Mouse (Mus musculus) cerebellum, adult 2 months (tissue): ENCODE data around the gene Hnrnpul1.

Experiments used
- CTCF ChIP-seq: fragments of 200-500 bp; IDR thresholded peaks from 2 replicates; pipeline ENCODE4 v1.5.1; 2011; ENCODE audit warnings: low read depth, mild to moderate bottlenecking, control low read depth, low read length, moderate library complexity, borderline replicate concordance; ENCODE audit not compliant: insufficient read depth
- POLR2A ChIP-seq: fragments of 200-500 bp; IDR thresholded peaks from 2 replicates; pipeline ENCODE4 v1.6.1; 2011; ENCODE audit warnings: low read length, control low read depth, borderline replicate concordance; ENCODE audit not compliant: insufficient read depth

DNA sequence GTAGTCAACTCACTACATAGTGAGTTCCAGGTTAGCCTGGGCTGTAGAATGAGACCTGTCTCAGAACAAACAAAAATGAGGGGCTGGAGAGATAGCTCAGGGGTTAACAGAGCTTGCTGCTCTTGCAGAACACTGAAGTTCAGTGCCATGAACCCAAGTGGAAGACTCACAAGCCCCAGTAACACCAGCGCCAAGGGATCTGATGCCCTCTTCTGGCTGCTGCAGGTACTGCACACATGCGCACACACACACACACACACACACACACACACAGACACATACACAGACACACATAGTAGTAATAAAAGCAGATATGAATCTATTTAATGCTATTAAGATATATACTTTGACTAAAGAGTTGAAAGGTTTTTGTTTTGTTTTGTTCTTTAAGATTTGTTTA lies 44.0 kb upstream of the Hnrnpul1 start:
- TF ChIP-seq CTCF (no peak), POLR2A (no peak)
